Mouse (Mus musculus) stomach, embryonic 15.5 days (tissue): Measurements from ENCODE around the gene Vrk1. TPM values are rescaled to one million over a fixed set of nuclear protein-coding genes. Genes with fewer than 3 reads are reported as not detected.

ENCODE experiments used
- ATAC-seq: fragments of 200-750 bp; cut with Nextera tagmentation; 2 replicates; pipeline ENCODE4 v1.8.0; 2017; ENCODE audit warnings: low read depth, moderate number of reproducible peaks, moderate TSS enrichment; ENCODE audit not compliant: insufficient read depth, low FRiP score
- H3K27ac ChIP-seq: fragments of 300-500 bp; sonication (generic); 2 replicates; pipeline ENCODE4 v1.5.1; 2015; ENCODE audit warnings: mild to moderate bottlenecking, inconsistent platforms
- H3K27me3 ChIP-seq: fragments of 300-500 bp; sonication (generic); replicated peaks from 2 replicates; pipeline ENCODE4 v1.6.1; 2015; ENCODE audit warnings: inconsistent platforms
- H3K36me3 ChIP-seq: fragments of 300-500 bp; sonication (generic); 2 replicates; pipeline ENCODE4 v1.6.1; 2015; ENCODE audit warnings: inconsistent platforms
- H3K4me1 ChIP-seq: fragments of 300-500 bp; sonication (generic); 2 replicates; pipeline ENCODE4 v1.6.1; 2015; ENCODE audit warnings: inconsistent platforms
- H3K4me2 ChIP-seq: fragments of 300-500 bp; sonication (generic); 2 replicates; pipeline ENCODE4 v1.6.1; 2015; ENCODE audit warnings: mild to moderate bottlenecking, inconsistent platforms
- H3K4me3 ChIP-seq: fragments of 300-500 bp; sonication (generic); replicated peaks from 2 replicates; pipeline ENCODE4 v1.5.1; 2015; ENCODE audit warnings: inconsistent platforms
- H3K9ac ChIP-seq: fragments of 300-500 bp; sonication (generic); 2 replicates; pipeline ENCODE4 v1.6.1; 2015; ENCODE audit warnings: inconsistent platforms
- H3K9me3 ChIP-seq: fragments of 300-500 bp; sonication (generic); 2 replicates; pipeline ENCODE4 v1.6.1; 2016; ENCODE audit warnings: inconsistent platforms
- WGBS: fragments of 180-500 bp; shearing (Covaris S2); methylation state at CpG from one replicate; pipeline ENCODE4 v1.1.7; 2015; 5-methylcytosine and 5-hydroxymethylcytosine counted together
- polyA plus RNA-seq: library from polyadenylated mRNA; unstranded; fragments of >200 nt; fragmentation: Nextera tagmentation; extraction: Ambion mirVana; gene quantifications from 2 replicates; pipeline ENCODE4 v1.2.1, GENCODE M21; 2015

The Vrk1 gene
- polyA plus RNA-seq, 1 experiment from 2014 or later, result 64.3 TPM

GRCm38 (mm10) chr12:106070434-106071155, 60.6 kb downstream of the Vrk1 start:
- WGBS, result 88% methylated on average over 22 of the region's 22 CpGs
- no peak for ATAC-seq
- Histone ChIP-seq H3K36me3 (0 out of 2 replicates have a peak, but pooled peaks cover 4% of the 10 kb centered on the region), H3K27me3 (no peaks in the 10 kb centered on the region), H3K4me2 (no peak overlapping the region), H3K9ac (no peak overlapping the region), H3K27ac (no peak overlapping the region), H3K4me3 (no peak overlapping the region), H3K4me1 (no peaks in the 10 kb centered on the region), H3K9me3 (no peaks in the 10 kb centered on the region)

GRCm38 (mm10) chr12:106071575-106072166, 61.6 kb downstream of the Vrk1 start:
- WGBS, result 78% methylated on average over 10 of the region's 10 CpGs
- H3K4me3 ChIP-seq, result no peak overlapping the region
- H3K4me2 ChIP-seq, result no peak overlapping the region
- H3K27me3 ChIP-seq, result no peaks in the 10 kb centered on the region
- no peaks in the 10 kb centered on the region for H3K4me1 ChIP-seq
- H3K9ac ChIP-seq, result no peak overlapping the region
- ATAC-seq, result no peak
- no peak overlapping the region for H3K27ac ChIP-seq
- no peaks in the 10 kb centered on the region for H3K9me3 ChIP-seq
- 0 out of 2 replicates have a peak, but pooled peaks cover 4% of the 10 kb centered on the region for H3K36me3 ChIP-seq

GRCm38 (mm10) chr12:106074371-106075155, 64.5 kb downstream of the Vrk1 start:
- no peak for ATAC-seq
- WGBS, result 92% methylated on average over 12 of the region's 12 CpGs

GRCm38 (mm10) chr12:106076131-106076530, 66.1 kb downstream of the Vrk1 start:
- Histone ChIP-seq H3K9ac (no peak overlapping the region), H3K4me3 (no peak overlapping the region), H3K27ac (no peak overlapping the region), H3K27me3 (no peaks in the 10 kb centered on the region), H3K36me3 (no peaks in the 10 kb centered on the region), H3K4me2 (no peak overlapping the region), H3K9me3 (no peaks in the 10 kb centered on the region), H3K4me1 (no peaks in the 10 kb centered on the region)
- ATAC-seq, result no peak
- WGBS, result 92% methylated on average over 15 of the region's 15 CpGs

More at GRCm38 (mm10) chr12:106074371-106075155, 64.5 kb downstream of the Vrk1 start:
- Histone ChIP-seq H3K9ac (no peak overlapping the region), H3K4me2 (no peak overlapping the region), H3K4me3 (no peak overlapping the region), H3K27me3 (no peaks in the 10 kb centered on the region), H3K27ac (no peak overlapping the region), H3K9me3 (no peaks in the 10 kb centered on the region), H3K36me3 (0 out of 2 replicates have a peak, but pooled peaks cover 4% of the 10 kb centered on the region), H3K4me1 (no peaks in the 10 kb centered on the region)

GRCm38 (mm10) chr12:106080511-106080910, 70.5 kb downstream of the Vrk1 start:
- Histone ChIP-seq H3K27ac (no peak overlapping the region), H3K36me3 (no peaks in the 10 kb centered on the region), H3K4me3 (no peak overlapping the region), H3K4me2 (no peak overlapping the region), H3K27me3 (no peaks in the 10 kb centered on the region), H3K9me3 (no peaks in the 10 kb centered on the region), H3K9ac (no peak overlapping the region), H3K4me1 (no peaks in the 10 kb centered on the region)
- no peak for ATAC-seq
- WGBS, result 84% methylated on average over 5 of the region's 5 CpGs

- Histone ChIP-seq H3K36me3 (no peaks in the 10 kb centered on the region), H3K27me3 (no peaks in the 10 kb centered on the region), H3K4me3 (no peak overlapping the region), H3K9me3 (no peaks in the 10 kb centered on the region), H3K9ac (no peak overlapping the region), H3K4me1 (no peaks in the 10 kb centered on the region), H3K27ac (no peak overlapping the region), H3K4me2 (no peak overlapping the region)
- ATAC-seq, result no peak
- 73% methylated on average over 23 of the region's 23 CpGs for WGBS
Measured at GRCm38 (mm10) chr12:106080945-106081747, 71.1 kb downstream of the Vrk1 start.

- WGBS, result 78% methylated on average over 7 of the region's 7 CpGs
- Histone ChIP-seq H3K27ac (no peak overlapping the region), H3K9ac (no peak overlapping the region), H3K4me2 (no peak overlapping the region), H3K9me3 (no peaks in the 10 kb centered on the region), H3K27me3 (no peaks in the 10 kb centered on the region), H3K4me3 (no peak overlapping the region), H3K4me1 (no peaks in the 10 kb centered on the region), H3K36me3 (no peaks in the 10 kb centered on the region)
- no peak for ATAC-seq
Measured at GRCm38 (mm10) chr12:106081748-106082140, 71.7 kb downstream of the Vrk1 start.

- Histone ChIP-seq H3K4me2 (no peak overlapping the region), H3K4me3 (no peak overlapping the region), H3K9me3 (no peaks in the 10 kb centered on the region), H3K9ac (no peak overlapping the region), H3K36me3 (no peaks in the 10 kb centered on the region), H3K4me1 (no peaks in the 10 kb centered on the region), H3K27ac (no peak overlapping the region), H3K27me3 (no peaks in the 10 kb centered on the region)
- 43% methylated on average over 16 of the region's 16 CpGs for WGBS
- ATAC-seq, result no peak
Measured at GRCm38 (mm10) chr12:106082191-106082957, 72.3 kb downstream of the Vrk1 start.

GRCm38 (mm10) chr12:106082958-106083381, 72.9 kb downstream of the Vrk1 start:
- no peak overlapping the region for H3K27ac ChIP-seq
- H3K27me3 ChIP-seq, result no peaks in the 10 kb centered on the region
- H3K9me3 ChIP-seq, result no peaks in the 10 kb centered on the region
- no peak overlapping the region for H3K9ac ChIP-seq
- no peak overlapping the region for H3K4me2 ChIP-seq
- H3K4me3 ChIP-seq, result no peak overlapping the region
- no peaks in the 10 kb centered on the region for H3K36me3 ChIP-seq
- no peaks in the 10 kb centered on the region for H3K4me1 ChIP-seq
- no peak for ATAC-seq
- 51% methylated on average over 11 of the region's 11 CpGs for WGBS

GRCm38 (mm10) chr12:106084126-106084525, 74.1 kb downstream of the Vrk1 start:
- ATAC-seq, result no peak
- Histone ChIP-seq H3K4me2 (no peak overlapping the region), H3K9me3 (no peaks in the 10 kb centered on the region), H3K27ac (no peak overlapping the region), H3K9ac (no peak overlapping the region), H3K4me1 (no peaks in the 10 kb centered on the region), H3K4me3 (no peak overlapping the region), H3K27me3 (no peaks in the 10 kb centered on the region), H3K36me3 (no peaks in the 10 kb centered on the region)
- WGBS, result 87% methylated on average over 12 of the region's 12 CpGs

- WGBS, result 89% methylated on average over 9 of the region's 9 CpGs
- Histone ChIP-seq H3K36me3 (no peaks in the 10 kb centered on the region), H3K9me3 (no peaks in the 10 kb centered on the region)
Measured at GRCm38 (mm10) chr12:106094827-106095226, 84.8 kb downstream of the Vrk1 start.

More at GRCm38 (mm10) chr12:106094827-106095226, 84.8 kb downstream of the Vrk1 start:
- Histone ChIP-seq H3K4me2 (no peak overlapping the region), H3K4me3 (no peak overlapping the region), H3K4me1 (no peaks in the 10 kb centered on the region), H3K27ac (no peak overlapping the region), H3K9ac (no peak overlapping the region), H3K27me3 (no peaks in the 10 kb centered on the region)
- no peak for ATAC-seq
